Mouse (Mus musculus) thymus, adult 2 months (tissue): ENCODE measurements around the gene Gtpbp1. TPM values are rescaled to one million over a fixed set of nuclear protein-coding genes. Genes with fewer than 3 reads are reported as not detected.

Experiments used
- DNase-seq: peaks from one replicate; pipeline ENCODE4 v3.0.0; 2021
- H3K27ac ChIP-seq: fragments of 200-500 bp; 2 replicates; pipeline ENCODE4 v1.5.1; 2012; ENCODE audit warnings: low read length, control low read depth; ENCODE audit not compliant: control insufficient read depth, insufficient read depth
- H3K27me3 ChIP-seq: fragments of 200-500 bp; 2 replicates; pipeline ENCODE4 v1.6.1; 2012; ENCODE audit warnings: mild to moderate bottlenecking, low read length, moderate library complexity, mixed read lengths; ENCODE audit not compliant: control insufficient read depth, insufficient read depth
- H3K36me3 ChIP-seq: fragments of 200-500 bp; 2 replicates; pipeline ENCODE4 v1.6.1; 2012; ENCODE audit warnings: mild to moderate bottlenecking, low read length, moderate library complexity; ENCODE audit not compliant: control insufficient read depth, insufficient read depth
- H3K4me1 ChIP-seq: fragments of 200-500 bp; replicated peaks from 2 replicates; pipeline ENCODE4 v1.6.1; 2012; ENCODE audit warnings: low read length; ENCODE audit not compliant: control insufficient read depth, insufficient read depth
- H3K4me3 ChIP-seq: fragments of 200-500 bp; 2 replicates; pipeline ENCODE4 v1.5.1; 2012; ENCODE audit warnings: mild to moderate bottlenecking, low read length, control low read depth, moderate library complexity; ENCODE audit not compliant: control insufficient read depth, insufficient read depth
- CTCF ChIP-seq: fragments of 200-500 bp; IDR thresholded peaks from 2 replicates; pipeline ENCODE4 v1.5.1; 2012; ENCODE audit warnings: mild to moderate bottlenecking, control low read depth, low read length, moderate library complexity, borderline replicate concordance; ENCODE audit not compliant: control insufficient read depth, poor library complexity, insufficient read depth; ENCODE audit errors: extremely low read depth
- POLR2A ChIP-seq: fragments of 200-500 bp; IDR thresholded peaks from 2 replicates; pipeline ENCODE4 v1.6.1; 2012; ENCODE audit warnings: mild to moderate bottlenecking, low read length, control low read depth, moderate library complexity; ENCODE audit not compliant: control insufficient read depth, poor library complexity, insufficient read depth; ENCODE audit errors: extremely low read depth
- WGBS: fragments of 180-500 bp; shearing (Covaris S2); methylation state at CpG from one replicate; pipeline ENCODE4 v1.1.7; 2018; 5-methylcytosine and 5-hydroxymethylcytosine counted together
- polyA plus RNA-seq: library from polyadenylated mRNA; depleted of rRNA; stranded (reverse); fragments of >200 nt; gene quantifications from 2 replicates; pipeline ENCODE4 v1.2.3, GENCODE M21; 2012

Gtpbp1 gene
- polyA plus RNA-seq, 1 experiment = 91.3 TPM

DNA sequence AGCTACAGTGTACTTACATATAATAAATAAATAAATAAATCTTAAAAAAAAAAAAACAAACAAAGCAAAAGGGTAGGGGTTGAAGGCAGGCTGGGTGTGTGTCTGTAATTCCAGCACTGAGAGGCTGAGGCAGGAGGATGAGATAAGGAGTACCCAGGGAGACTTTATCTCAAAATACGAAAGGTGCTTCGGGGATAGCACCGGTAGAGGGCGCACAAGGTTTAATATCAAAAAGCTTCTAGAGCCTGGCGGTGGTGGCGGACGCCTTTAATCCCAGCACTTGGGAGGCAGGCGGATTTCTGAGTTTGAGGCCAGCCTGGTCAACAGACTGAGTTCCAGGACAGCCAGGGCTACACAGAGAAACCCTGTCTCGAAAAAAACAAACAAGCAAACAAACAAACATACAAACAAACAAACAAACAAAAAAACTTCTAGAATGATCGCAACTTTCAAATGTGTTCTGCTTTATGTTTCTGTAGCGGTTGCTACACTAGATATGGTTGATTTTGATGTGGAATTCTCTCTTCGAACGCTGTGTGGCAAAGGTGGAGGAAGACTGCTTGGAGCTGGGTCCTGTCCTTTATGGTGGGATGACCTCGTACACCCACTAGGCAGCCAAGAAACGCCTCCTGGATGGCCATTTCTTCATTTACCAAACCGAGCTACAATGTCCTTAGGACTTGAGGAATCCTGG, 32.7 kb upstream of the Gtpbp1 start:
- Histone ChIP-seq H3K4me1 (peaks cover 10% of the 10 kb centered on the region), H3K27me3 (no peaks in the 10 kb centered on the region), H3K36me3 (no peaks in the 10 kb centered on the region), H3K27ac (no peak overlapping the region), H3K4me3 (peak overlapping the region; percentile 85)
- under 1% methylated on average over 16 of the region's 16 CpGs for WGBS
- peak; percentile 85 for DNase-seq
- TF ChIP-seq CTCF (peak; percentile 35; the same call in 1 of the 2 replicates), POLR2A (no peak)

DNA sequence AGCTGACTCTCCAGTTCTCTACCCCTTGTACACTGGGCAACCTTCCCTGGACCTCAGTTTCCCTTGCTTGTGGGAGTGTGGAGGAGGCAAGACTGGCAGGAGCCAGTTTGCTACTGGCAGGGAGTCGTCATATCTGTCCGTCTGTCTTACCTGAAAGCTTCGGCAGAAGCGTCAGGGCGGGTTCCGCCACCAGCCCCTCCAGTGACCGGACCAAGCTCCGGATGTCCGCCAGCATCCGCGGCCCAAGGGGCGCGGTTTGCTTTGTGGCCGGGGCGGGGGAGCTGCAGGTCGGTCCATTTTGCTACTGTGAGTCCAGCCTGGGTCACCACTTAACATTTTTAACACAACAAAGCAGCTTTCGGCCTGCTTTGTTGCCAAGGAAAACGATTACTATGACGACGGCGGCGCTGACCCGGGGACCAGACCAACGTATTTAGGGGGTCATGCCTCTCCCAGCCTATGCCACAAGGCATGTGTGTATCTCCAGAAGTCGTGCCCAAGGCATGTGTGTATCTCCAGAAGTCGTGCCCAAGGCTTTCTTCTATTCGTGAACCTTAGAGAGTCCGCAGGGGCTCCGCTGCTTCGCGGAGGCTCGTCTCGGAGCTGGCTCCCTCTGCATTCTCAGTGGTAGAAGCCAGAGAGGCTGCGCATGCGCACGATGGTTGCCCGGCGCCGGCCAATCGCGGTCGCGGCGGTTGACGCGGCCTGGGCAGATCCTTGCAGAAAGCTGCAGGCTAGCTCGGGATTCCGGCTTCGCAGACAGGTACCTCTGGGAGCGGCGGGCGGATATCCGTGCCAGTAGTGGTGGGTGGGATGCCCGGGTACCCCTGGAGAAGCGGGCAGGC, 31.9 kb upstream of the Gtpbp1 start, which contains the start of the genes Fam227a and Cby1:
TSS of gene Fam227a (minus strand) at position 426 of the 845 bp plus-strand sequence.
TSS of gene Cby1 (plus strand) at position 669 of the 845 bp plus-strand sequence.
- Histone ChIP-seq H3K36me3 (no peaks in the 10 kb centered on the region), H3K4me3 (peak within 1 kb of the TSS; percentile 85), H3K4me1 (peaks cover 10% of the 10 kb centered on the region), H3K27ac (peak within 1 kb of the TSS; percentile 66; the same call in 1 of the 2 replicates), H3K27me3 (no peaks in the 10 kb centered on the region)
- TF ChIP-seq POLR2A (peak; percentile 77), CTCF (0 out of 2 replicates have a peak, but pooled peaks have one; percentile 44)
- peak; percentile 92 for DNase-seq
- under 1% methylated on average over 55 of the region's 55 CpGs for WGBS

DNA sequence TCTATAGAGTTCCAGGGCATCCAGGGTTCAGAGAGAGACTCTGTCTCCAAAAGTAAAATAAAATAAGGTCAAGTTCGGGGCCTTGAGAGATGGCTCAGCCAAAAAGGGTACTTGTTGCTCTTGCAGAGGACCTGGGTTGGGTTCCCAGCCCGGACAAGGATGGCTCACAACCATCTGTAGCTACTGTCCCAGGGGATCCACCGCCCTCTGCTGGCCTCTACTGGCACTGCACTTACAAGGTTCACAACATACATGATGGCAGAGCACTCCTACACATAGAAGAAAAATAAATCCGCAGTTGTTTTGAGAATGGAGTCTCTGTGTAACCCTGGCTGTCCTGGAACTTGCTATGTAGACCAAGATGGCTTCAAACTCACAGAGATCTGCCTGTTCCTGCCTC, 28.8 kb upstream of the Gtpbp1 start:
- no peak for TF ChIP-seq POLR2A
- TF ChIP-seq CTCF = peak; percentile 69; the same call in 1 of the 2 replicates
- Histone ChIP-seq H3K36me3 (no peaks in the 10 kb centered on the region), H3K4me1 (peaks cover 10% of the 10 kb centered on the region), H3K27me3 (no peaks in the 10 kb centered on the region), H3K27ac (no peak overlapping the region), H3K4me3 (no peak overlapping the region)
- peak; percentile 64 for DNase-seq
- 80% methylated on average over 4 of the region's 4 CpGs for WGBS

DNA sequence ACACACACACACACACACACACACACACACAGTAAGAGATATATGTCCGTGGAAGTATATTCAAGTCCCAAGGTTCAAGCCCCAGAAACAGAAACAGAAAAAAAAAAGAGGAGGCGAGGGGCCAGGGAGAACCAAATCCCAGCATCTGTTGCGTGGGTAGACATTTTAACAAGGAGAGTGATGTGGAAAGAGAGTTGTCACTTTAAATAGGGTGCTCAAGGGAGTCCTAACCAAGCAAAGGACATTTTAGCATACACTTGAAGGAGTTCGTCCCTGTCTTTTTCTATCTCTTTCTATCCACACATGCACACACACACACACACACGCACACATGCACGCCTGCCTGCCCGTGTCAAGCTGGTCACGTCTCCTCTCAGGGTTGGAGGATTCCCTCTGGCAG, 26.0 kb upstream of the Gtpbp1 start:
- TF ChIP-seq CTCF (no peak), POLR2A (no peak)
- Histone ChIP-seq H3K27me3 (no peaks in the 10 kb centered on the region), H3K36me3 (no peaks in the 10 kb centered on the region), H3K27ac (no peak overlapping the region), H3K4me3 (no peak overlapping the region), H3K4me1 (peaks cover 2% of the 10 kb centered on the region)
- DNase-seq = no peak
- 98% methylated on average over 8 of the region's 8 CpGs for WGBS

DNA sequence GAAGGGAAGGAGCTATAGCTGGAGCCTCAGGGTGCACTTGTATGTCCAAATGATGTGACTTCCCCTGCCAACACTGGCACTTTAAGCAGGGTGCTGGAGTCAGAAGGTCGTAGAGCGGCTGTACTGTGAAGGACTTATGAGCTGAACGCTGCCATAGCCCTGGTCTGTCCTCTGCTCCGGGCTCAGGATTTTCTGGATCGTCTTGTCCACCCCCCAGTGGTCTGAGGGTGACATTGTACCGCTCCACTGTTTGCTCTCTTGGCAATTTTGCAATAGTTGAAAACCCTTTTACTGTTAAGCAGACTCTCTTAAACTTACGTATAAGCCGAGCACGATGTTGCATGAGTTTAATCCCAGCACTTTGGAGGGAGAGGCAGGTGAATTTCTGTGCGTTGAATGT, 21.4 kb upstream of the Gtpbp1 start:
- no peak overlapping the region for H3K27ac ChIP-seq
- 93% methylated on average over 10 of the region's 10 CpGs for WGBS
- peaks cover 13% of the 10 kb centered on the region for H3K36me3 ChIP-seq
- TF ChIP-seq POLR2A = no peak
- TF ChIP-seq CTCF = no peak
- DNase-seq = no peak
- peaks cover 5% of the 10 kb centered on the region for H3K4me1 ChIP-seq
- no peaks in the 10 kb centered on the region for H3K27me3 ChIP-seq
- H3K4me3 ChIP-seq = no peak overlapping the region

DNA sequence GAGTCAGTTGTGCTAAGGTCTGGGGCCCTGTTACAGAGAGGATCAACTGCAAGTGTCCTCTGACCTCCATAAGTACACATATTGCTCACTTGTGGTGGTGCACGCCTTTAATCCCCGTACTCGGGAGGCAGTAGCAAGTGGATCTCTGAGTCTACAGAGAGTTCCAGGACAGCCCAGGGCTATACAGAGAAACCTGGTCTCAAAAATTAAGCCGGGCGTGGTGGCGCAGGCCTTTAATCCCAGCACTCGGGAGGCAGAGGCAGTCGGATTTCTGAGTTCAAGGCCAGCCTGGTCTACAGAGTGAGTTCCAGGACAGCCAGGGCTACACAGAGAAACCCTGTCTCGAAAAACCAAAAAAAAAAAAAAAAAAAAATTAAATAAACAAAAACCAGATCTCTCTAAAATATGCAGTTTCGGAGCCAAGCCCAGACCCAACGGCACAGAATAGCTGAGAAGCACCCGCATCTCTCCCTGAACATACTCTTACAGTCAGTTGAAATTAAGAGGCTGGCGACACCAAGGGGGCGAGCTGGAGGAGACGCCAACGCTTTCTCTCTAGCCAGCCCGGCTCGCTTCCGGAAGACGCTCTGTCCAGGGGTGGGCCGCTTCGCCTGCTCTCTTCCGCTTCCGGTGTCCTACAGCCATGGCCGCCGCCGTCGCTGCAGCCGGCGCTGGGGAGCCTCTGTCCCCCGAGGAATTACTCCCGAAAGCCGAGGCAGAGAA, 20.2 kb upstream of the Gtpbp1 start, which contains the start of gene Tomm22:
TSS of gene Tomm22 (plus strand) at position 613 of the 723 bp plus-strand sequence.
- WGBS = 20% methylated on average over 33 of the region's 33 CpGs
- H3K4me3 ChIP-seq = peak within 1 kb of the TSS; percentile 86
- H3K4me1 ChIP-seq = peaks cover 5% of the 10 kb centered on the region
- peak; percentile 89 for DNase-seq
- H3K27me3 ChIP-seq = no peaks in the 10 kb centered on the region
- H3K27ac ChIP-seq = no peak within 1 kb of the TSS
- H3K36me3 ChIP-seq = peaks cover 25% of the 10 kb centered on the region
- peak; percentile 68; the same call in 1 of the 2 replicates for TF ChIP-seq POLR2A
- 0 out of 2 replicates have a peak, but pooled peaks have one; percentile 59 for TF ChIP-seq CTCF
